Mouse (Mus musculus): Measurements from ENCODE around the gene Msl3l2.

GRCm38 (mm10) chr10:56158748-56159147 is 52.0 kb downstream of the Msl3l2 start:
- TF ChIP-seq GATA1 (IDR thresholded peaks at IDR 0.05; ENCODE audit: borderline replicate concordance, low read length) = no peak
- no peak for TF ChIP-seq FLI1 (IDR thresholded peaks at IDR 0.05; ENCODE audit: low read length)

All from megakaryocyte, embryonic 14.5 days (primary cell).